Mouse (Mus musculus) lung, postnatal 0 days (tissue): ENCODE results near the gene Prkca.

Source experiments
- CTCF ChIP-seq: IDR thresholded peaks from 2 replicates; pipeline ENCODE4 v1.5.1; 2016; ENCODE audit warnings: antibody characterized with exemption, mild to moderate bottlenecking
- EP300 ChIP-seq: IDR thresholded peaks from 2 replicates; pipeline ENCODE4 v1.6.1; 2016; ENCODE audit warnings: antibody characterized with exemption, mild to moderate bottlenecking, control low read depth

DNA sequence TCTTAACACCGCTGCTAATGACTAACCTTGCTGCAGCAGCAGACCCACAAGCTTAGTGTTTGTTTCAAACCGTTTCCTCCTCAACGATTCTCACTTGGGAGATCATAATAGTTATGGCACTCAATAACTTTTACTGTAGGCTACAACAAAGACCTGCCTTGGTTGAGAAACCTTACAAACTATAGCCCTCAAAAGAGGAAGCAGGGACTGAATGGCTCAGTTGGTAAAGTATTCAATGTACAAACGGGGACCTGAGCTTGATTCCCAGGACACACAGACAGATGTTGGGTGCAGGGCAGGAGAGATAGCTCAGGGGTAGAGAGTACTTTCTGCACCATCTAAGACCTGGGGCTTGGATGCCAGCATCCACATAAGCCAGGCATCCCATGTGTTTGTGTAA is 191.1 kb downstream of the Prkca start:
- TF ChIP-seq CTCF (no peak), EP300 (no peak)
